Mouse (Mus musculus): ENCODE data around the gene Aars2. TPM values are rescaled to one million over a fixed set of nuclear protein-coding genes. Genes with fewer than 3 reads are reported as not detected.

Gene Aars2
- total and polyA plus RNA-seq, 3 experiments: 12.4 to 23.1 (median 17.5) TPM

GRCm38 (mm10) chr17:45515806-45516205 is 9.2 kb downstream of the Aars2 start:
- Histone ChIP-seq H3K27ac (ENCODE audit: insufficient read depth, low read depth) (no peak overlapping the region), H3K4me2 (ENCODE audit: insufficient read depth, low read depth, poor library complexity, severe bottlenecking) (no peak overlapping the region), H3K79me2 (replicated peaks; ENCODE audit: control insufficient read depth, extremely low read depth, insufficient read depth, poor library complexity, severe bottlenecking) (no peaks in the 10 kb centered on the region), H3K9ac (ENCODE audit: insufficient read depth, low read depth) (no peak overlapping the region), H3K27me3 (replicated peaks) (no peaks in the 10 kb centered on the region), H3K9me3 (replicated peaks; ENCODE audit: low read length) (no peaks in the 10 kb centered on the region), H3K4me1 (ENCODE audit: control insufficient read depth in 1 of 2, insufficient read depth in 2 of 2) (no peaks in the 10 kb centered on the region), H3K36me3 (replicated peaks in 1 of 2; ENCODE audit: control insufficient read depth in 1 of 2, insufficient read depth in 1 of 2, low read length in 1 of 2) (peaks cover 53 to 89% of the 10 kb centered on the region in 2 experiments), H3K4me3 (replicated peaks in 1 of 3; ENCODE audit: low read depth in 2 of 3, low read length in 2 of 3, poor library complexity in 1 of 3) (no peak overlapping the region)
- in situ Hi-C loops (cut with MboI; ENCODE audit: low pct_ligation_motif_present, low pct_unique_long_range_greater_than_20kb, low sequenced_read_pairs) (loop anchor here (5.0 kb wide), 1 partner anchor 36 kb away; no protein-coding TSS in a partner anchor), dilution Hi-C loops (cut with MboI; ENCODE audit: extremely low pct_ligation_motif_present, extremely low pct_unique_long_range_greater_than_20kb, low sequenced_read_pairs) (no loop called here)
- no peak for DNase-seq (ENCODE audit: extremely low read depth)
- no peak for TF ChIP-seq BHLHE40 (IDR thresholded peaks at IDR 0.05; ENCODE audit: low read depth, low read length)
- no peak for TF ChIP-seq ZNF384 (IDR thresholded peaks at IDR 0.05; ENCODE audit: low read depth, low read length)
- no peak for TF ChIP-seq NRF1 (IDR thresholded peaks at IDR 0.05; ENCODE audit: low read depth, low read length)
- no peak for TF ChIP-seq MEF2A (IDR thresholded peaks at IDR 0.05; ENCODE audit: borderline replicate concordance, low read depth, low read length)
- no peak for TF ChIP-seq USF1 (IDR thresholded peaks at IDR 0.05; ENCODE audit: low read depth, low read length)
- no peak for TF ChIP-seq SMC3 (IDR thresholded peaks at IDR 0.05; ENCODE audit: low read depth, low read length)
- TF ChIP-seq MAZ (IDR thresholded peaks at IDR 0.05; ENCODE audit: low read depth, low read length): no peak
- TF ChIP-seq SIN3A (IDR thresholded peaks at IDR 0.05; ENCODE audit: low read length): no peak
- no peak for TF ChIP-seq JUN (IDR thresholded peaks at IDR 0.05; ENCODE audit: insufficient read depth, low read depth, low read length)
- no peak for TF ChIP-seq NELFE (IDR thresholded peaks at IDR 0.05; ENCODE audit: low read depth, low read length)
- no peak for TF ChIP-seq KAT2A (IDR thresholded peaks at IDR 0.05; ENCODE audit: insufficient replicate concordance, low read length)
- no peak for TF ChIP-seq RAD21 (IDR thresholded peaks at IDR 0.05; ENCODE audit: low read depth, low read length)
- TF ChIP-seq TCF12 (IDR thresholded peaks at IDR 0.05; ENCODE audit: low read depth, low read length): no peak
- TF ChIP-seq E2F4 (IDR thresholded peaks at IDR 0.05; ENCODE audit: insufficient replicate concordance, low read depth, low read length): no peak

GRCm38 (mm10) chr17:45516488-45516887 is 9.8 kb downstream of the Aars2 start:
- H3K4me2 ChIP-seq (ENCODE audit: insufficient read depth, low read depth, poor library complexity, severe bottlenecking): no peak overlapping the region
- H3K36me3 ChIP-seq (replicated peaks in 1 of 2; ENCODE audit: control insufficient read depth in 1 of 2, insufficient read depth in 1 of 2, low read length in 1 of 2): peaks cover 55 to 89% of the 10 kb centered on the region in 2 experiments
- no peak overlapping the region for H3K4me3 ChIP-seq (replicated peaks in 1 of 3; ENCODE audit: low read depth in 2 of 3, low read length in 2 of 3, poor library complexity in 1 of 3)
- no peak overlapping the region for H3K27ac ChIP-seq (ENCODE audit: insufficient read depth, low read depth)
- in situ Hi-C loops (cut with MboI; ENCODE audit: low pct_ligation_motif_present, low pct_unique_long_range_greater_than_20kb, low sequenced_read_pairs): loop anchor here (5.0 kb wide), 1 partner anchor 36 kb away; no protein-coding TSS in a partner anchor
- H3K79me2 ChIP-seq (replicated peaks; ENCODE audit: control insufficient read depth, extremely low read depth, insufficient read depth, poor library complexity, severe bottlenecking): no peaks in the 10 kb centered on the region
- H3K4me1 ChIP-seq (ENCODE audit: control insufficient read depth in 1 of 2, insufficient read depth in 2 of 2): no peaks in the 10 kb centered on the region
- H3K27me3 ChIP-seq (replicated peaks): no peaks in the 10 kb centered on the region
- H3K9me3 ChIP-seq (replicated peaks; ENCODE audit: low read length): no peaks in the 10 kb centered on the region
- no peak overlapping the region for H3K9ac ChIP-seq (ENCODE audit: insufficient read depth, low read depth)
- dilution Hi-C loops (cut with MboI; ENCODE audit: extremely low pct_ligation_motif_present, extremely low pct_unique_long_range_greater_than_20kb, low sequenced_read_pairs): no loop called here
- peak; percentile 66 for DNase-seq (ENCODE audit: extremely low read depth)
- TF ChIP-seq POLR2AphosphoS2 (IDR thresholded peaks at IDR 0.05; ENCODE audit: low read depth, low read length): no peak
- TF ChIP-seq JUN (IDR thresholded peaks at IDR 0.05; ENCODE audit: insufficient read depth, low read depth, low read length): no peak
- TF ChIP-seq RCOR1 (conservative IDR thresholded peaks at IDR 0.05; ENCODE audit: low read depth, low read length): no peak
- TF ChIP-seq IRF4 (IDR thresholded peaks at IDR 0.05; ENCODE audit: low read depth, low read length): 0 out of 2 replicates have a peak, but pooled peaks have one; percentile 8
- 0 out of 2 replicates have a peak, but pooled peaks have one; percentile 16 for TF ChIP-seq ZC3H11A (IDR thresholded peaks at IDR 0.05; ENCODE audit: low read depth, low read length)
- TF ChIP-seq MEF2A (IDR thresholded peaks at IDR 0.05; ENCODE audit: borderline replicate concordance, low read depth, low read length): no peak
- peak; percentile 88 for TF ChIP-seq SMC3 (IDR thresholded peaks at IDR 0.05; ENCODE audit: low read depth, low read length)
- no peak for TF ChIP-seq KAT2A (IDR thresholded peaks at IDR 0.05; ENCODE audit: insufficient replicate concordance, low read length)
- peak; percentile 89 to 99 for TF ChIP-seq CTCF (conservative IDR thresholded peaks at IDR 0.05 in 1 of 2, IDR thresholded peaks at IDR 0.05 in 1 of 2; ENCODE audit: low read depth in 2 of 2, low read length in 2 of 2)
- TF ChIP-seq USF2 (conservative IDR thresholded peaks at IDR 0.05; ENCODE audit: low read depth, low read length): no peak
- TF ChIP-seq GABPA (IDR thresholded peaks at IDR 0.05; ENCODE audit: insufficient replicate concordance, low read depth, low read length): no peak
- no peak for TF ChIP-seq MYC (IDR thresholded peaks at IDR 0.05; ENCODE audit: low read depth, low read length)
- peak; percentile 76 for TF ChIP-seq RAD21 (IDR thresholded peaks at IDR 0.05; ENCODE audit: low read depth, low read length)
